In genomic region chr15:103537822-103538213, GRCm38 (mm10) we compare ENCODE assay signal across 7 mouse cellular contexts. TPM values are rescaled to one million over a fixed set of nuclear protein-coding genes. Genes with fewer than 3 reads are reported as not detected.
A peak's percentile ranks its signal among the peaks of the same experiment; 100 is the strongest.
DNase-seq lines count a peak whose midpoint lies in the region; ATAC-seq lines count a peak whose summit lies in the region.

Ppp1r1a (minus strand) TSS chr15:103538003.

- H3K4me2 ChIP-seq in intestine, embryonic 16.5 days (ENCODE audit: low read depth, low read length) = peak within 1 kb of the TSS; percentile 84
- peak within 1 kb of the TSS; percentile 84 for H3K4me2 ChIP-seq in midbrain, embryonic 15.5 days

- peak; percentile 64 to 74 for DNase-seq in adrenal gland, postnatal 36 days
- DNase-seq in cerebellum, postnatal 4 days (ENCODE audit: low spot score in 2 of 2) = peak; percentile 66 to 79
- DNase-seq in gastrocnemius, postnatal 14 days = peak; percentile 74
- peak; percentile 85 for DNase-seq in limb, embryonic 10.5 days (ENCODE audit: low spot score)
- peak; percentile 13 for DNase-seq in urinary bladder, postnatal 25 days (ENCODE audit: low spot score)

- peak within 1 kb of the TSS; percentile 56 for H3K4me3 ChIP-seq in intestine, embryonic 16.5 days (ENCODE audit: low read length)
- peak within 1 kb of the TSS; percentile 66 for H3K4me3 ChIP-seq in limb, embryonic 10.5 days
- H3K4me3 ChIP-seq in midbrain, embryonic 15.5 days = peak within 1 kb of the TSS; percentile 96

- peak within 1 kb of the TSS; percentile 65 for H3K9ac ChIP-seq in intestine, embryonic 16.5 days (ENCODE audit: low read depth, low read length)
- peak within 1 kb of the TSS; percentile 83 for H3K9ac ChIP-seq in midbrain, embryonic 15.5 days

- intact Hi-C loops in gastrocnemius, postnatal 14 days (cut with DNase I; ENCODE audit: low total_unique reads) = no loop called here

- H3K27ac ChIP-seq in intestine, embryonic 16.5 days (ENCODE audit: low read length) = no peak within 1 kb of the TSS
- H3K27ac ChIP-seq in limb, embryonic 10.5 days = peak within 1 kb of the TSS; percentile 54
- H3K27ac ChIP-seq in midbrain, embryonic 15.5 days = peak within 1 kb of the TSS; percentile 76

- peaks cover 19% of the 10 kb centered on the region for H3K27me3 ChIP-seq in intestine, embryonic 16.5 days (replicated peaks; ENCODE audit: control insufficient read depth, insufficient read depth, low read length)
- peaks cover 71% of the 10 kb centered on the region for H3K27me3 ChIP-seq in limb, embryonic 10.5 days (ENCODE audit: low read depth, poor library complexity, severe bottlenecking)
- H3K27me3 ChIP-seq in midbrain, embryonic 15.5 days (replicated peaks) = 0 out of 2 replicates have a peak, but pooled peaks cover 3% of the 10 kb centered on the region

- H3K4me1 ChIP-seq in intestine, embryonic 16.5 days (ENCODE audit: control insufficient read depth, insufficient read depth, low read length) = peaks cover 4% of the 10 kb centered on the region; the same call in 1 of the 2 replicates
- peaks cover 27% of the 10 kb centered on the region for H3K4me1 ChIP-seq in limb, embryonic 10.5 days
- H3K4me1 ChIP-seq in midbrain, embryonic 15.5 days = peaks cover 36% of the 10 kb centered on the region

- H3K9me3 ChIP-seq in intestine, embryonic 16.5 days (ENCODE audit: control insufficient read depth, low read length) = no peaks in the 10 kb centered on the region
- H3K9me3 ChIP-seq in limb, embryonic 10.5 days (replicated peaks) = no peaks in the 10 kb centered on the region
- H3K9me3 ChIP-seq in midbrain, embryonic 15.5 days = no peaks in the 10 kb centered on the region

- WGBS in intestine, embryonic 16.5 days = under 1% methylated on average over 36 of the region's 36 CpGs
- under 1% methylated on average over 36 of the region's 36 CpGs for WGBS in limb, embryonic 10.5 days
- WGBS in midbrain, embryonic 15.5 days = under 1% methylated on average over 36 of the region's 36 CpGs

- H3K36me3 ChIP-seq in intestine, embryonic 16.5 days (ENCODE audit: control insufficient read depth, insufficient read depth, low read length) = no peaks in the 10 kb centered on the region
- no peaks in the 10 kb centered on the region for H3K36me3 ChIP-seq in limb, embryonic 10.5 days
- H3K36me3 ChIP-seq in midbrain, embryonic 15.5 days (replicated peaks) = no peaks in the 10 kb centered on the region

- ATAC-seq in intestine, embryonic 16.5 days = peak; percentile 82
- peak; percentile 90 for ATAC-seq in midbrain, embryonic 15.5 days (replicated peaks)

RNA-seq across cellular contexts. Expression of gene Ppp1r1a, which starts in this region (rescaled TPM):
- 10 to 100 TPM; 16.6 to 19.9 TPM for total RNA-seq in adrenal gland, postnatal 36 days (2021)
- total RNA-seq in gastrocnemius, postnatal 14 days (2021) = 10 to 100 TPM; 42.5 to 58.1 TPM
- polyA plus RNA-seq in intestine, embryonic 16.5 days (2015; fragmentation: Nextera tagmentation; extraction: Ambion mirVana) = 7.5 and 8.4 TPM in 2 replicates
- polyA plus RNA-seq in limb, embryonic 10.5 days (2016; fragmentation: Nextera tagmentation; extraction: Ambion mirVana) = 3.5 and 6.5 TPM in 2 replicates
- 135 and 139 TPM in 2 replicates for polyA plus RNA-seq in midbrain, embryonic 15.5 days (2015; fragmentation: Nextera tagmentation; extraction: Ambion mirVana)

Comparison
In these comparisons a context has a peak if more than half of its experiments do, and no peak if none do; other contexts are left out.
1. RNA of gene Ppp1r1a (polyA plus RNA-seq): 135 to 139 TPM in midbrain, embryonic 15.5 days; 7.5 to 8.4 TPM in intestine, embryonic 16.5 days and 3.5 to 6.5 TPM in limb, embryonic 10.5 days; every median in the first group is over 10 times any median in the second.
2. DNase-seq: peak in every context shown above with its lines; median percentile 85 in limb, embryonic 10.5 days; 74 in gastrocnemius, postnatal 14 days; 72 in cerebellum, postnatal 4 days; 69 in adrenal gland, postnatal 36 days; 13 in urinary bladder, postnatal 25 days.
3. Peak in every context shown above with its lines, with median percentiles within 50 percentile points of each other: H3K4me3 ChIP-seq.